Mouse (Mus musculus): ENCODE results near the gene Rflnb.
A peak's percentile ranks its signal among the peaks of the same experiment; 100 is the strongest.

Rflnb gene

GRCm38 (mm10) chr11:76027139-76028071, at the start of gene Rflnb:
TSS of gene Rflnb (minus strand) at chr11:76027782.
- DNase-seq, result peak; percentile 94

- no peak for DNase-seq
Measured at GRCm38 (mm10) chr11:76077341-76077740, 49.8 kb upstream of the Rflnb start.

GRCm38 (mm10) chr11:76074296-76075093, 46.9 kb upstream of the Rflnb start:
- no peak for DNase-seq

- no peak for DNase-seq
Measured at GRCm38 (mm10) chr11:76069816-76070215, 42.2 kb upstream of the Rflnb start.

GRCm38 (mm10) chr11:76066563-76067156, 39.1 kb upstream of the Rflnb start:
- no peak for DNase-seq

GRCm38 (mm10) chr11:76065521-76066095, 38.0 kb upstream of the Rflnb start:
- DNase-seq, result no peak

- DNase-seq, result no peak
Measured at GRCm38 (mm10) chr11:76064411-76064810, 36.8 kb upstream of the Rflnb start.

GRCm38 (mm10) chr11:76060906-76061305, 33.3 kb upstream of the Rflnb start:
- DNase-seq, result no peak

- no peak for DNase-seq
Measured at GRCm38 (mm10) chr11:76059971-76060370, 32.4 kb upstream of the Rflnb start.

- DNase-seq, result peak; percentile 47
Measured at GRCm38 (mm10) chr11:76056487-76056886, 28.9 kb upstream of the Rflnb start.

GRCm38 (mm10) chr11:76052496-76052895, 24.9 kb upstream of the Rflnb start:
- no peak for DNase-seq

- DNase-seq, result no peak
Measured at GRCm38 (mm10) chr11:76050967-76051512, 23.5 kb upstream of the Rflnb start.

GRCm38 (mm10) chr11:76050509-76050908, 22.9 kb upstream of the Rflnb start:
- DNase-seq, result no peak

GRCm38 (mm10) chr11:76045367-76045766, 17.8 kb upstream of the Rflnb start:
- no peak for DNase-seq

GRCm38 (mm10) chr11:76044468-76044867, 16.9 kb upstream of the Rflnb start:
- no peak for DNase-seq

- no peak for DNase-seq
Measured at GRCm38 (mm10) chr11:76042882-76043281, 15.3 kb upstream of the Rflnb start.

GRCm38 (mm10) chr11:76042041-76042638, 14.6 kb upstream of the Rflnb start:
- DNase-seq, result no peak

- DNase-seq, result no peak
Measured at GRCm38 (mm10) chr11:76040761-76041376, 13.3 kb upstream of the Rflnb start.

GRCm38 (mm10) chr11:76040106-76040505, 12.5 kb upstream of the Rflnb start:
- no peak for DNase-seq

GRCm38 (mm10) chr11:76039271-76040053, 11.9 kb upstream of the Rflnb start:
- no peak for DNase-seq

Data from embryo, embryonic 11 days (tissue).